Mouse (Mus musculus): ENCODE results near the gene Srp68. TPM values are rescaled to one million over a fixed set of nuclear protein-coding genes. Genes with fewer than 3 reads are reported as not detected.
A peak's percentile ranks its signal among the peaks of the same experiment; 100 is the strongest.

Srp68 gene
- polyA plus RNA-seq, 1 experiment from 2014 or later: 88.4 TPM

GRCm38 (mm10) chr11:116198639-116199531 lies 75.1 kb downstream of the Srp68 start, which contains the start of the genes Ten1 and Acox1:
Gene Ten1, plus strand, starts transcription at chr11:116198855.
Gene Acox1, minus strand, starts transcription at chr11:116199045.
- Histone ChIP-seq H3K4me1 (replicated peaks; ENCODE audit: control insufficient read depth, insufficient read depth, low read length) (peaks cover 17% of the 10 kb centered on the region), H3K4me3 (ENCODE audit: low read depth, low read length) (peak within 1 kb of the TSS; percentile 83), H3K4me2 (peak within 1 kb of the TSS; percentile 91), H3K27me3 (replicated peaks; ENCODE audit: control insufficient read depth, insufficient read depth, low read length) (no peaks in the 10 kb centered on the region), H3K27ac (ENCODE audit: low read depth, low read length) (peak within 1 kb of the TSS; percentile 91), H3K9ac (ENCODE audit: low read depth, low read length) (peak within 1 kb of the TSS; percentile 77), H3K36me3 (ENCODE audit: control insufficient read depth, insufficient read depth, low read length) (peaks cover 3% of the 10 kb centered on the region; the same call in 1 of the 2 replicates), H3K9me3 (ENCODE audit: control insufficient read depth, low read length) (no peaks in the 10 kb centered on the region)
- ATAC-seq (replicated peaks; ENCODE audit: low FRiP score): peak; percentile 96
- under 1% methylated on average over 62 of the region's 62 CpGs for whole genome bisulfite sequencing
- peak; percentile 97 for DNase-seq (ENCODE audit: low spot score)

- Histone ChIP-seq H3K4me2 (peak overlapping the region; percentile 91), H3K27me3 (replicated peaks; ENCODE audit: control insufficient read depth, insufficient read depth, low read length) (no peaks in the 10 kb centered on the region), H3K27ac (ENCODE audit: low read depth, low read length) (peak overlapping the region; percentile 91), H3K4me1 (replicated peaks; ENCODE audit: control insufficient read depth, insufficient read depth, low read length) (peaks cover 17% of the 10 kb centered on the region), H3K9me3 (ENCODE audit: control insufficient read depth, low read length) (no peaks in the 10 kb centered on the region), H3K4me3 (ENCODE audit: low read depth, low read length) (peak overlapping the region; percentile 83), H3K36me3 (ENCODE audit: control insufficient read depth, insufficient read depth, low read length) (peaks cover 3% of the 10 kb centered on the region; the same call in 1 of the 2 replicates), H3K9ac (ENCODE audit: low read depth, low read length) (peak overlapping the region; percentile 77)
- WGBS: 21% methylated on average over 13 of the region's 13 CpGs
- peak; percentile 16; the same call in 1 of the 2 replicates for ATAC-seq (replicated peaks; ENCODE audit: low FRiP score)
- DNase-seq (ENCODE audit: low spot score): no peak
These were observed 75.9 kb downstream of the Srp68 start for GRCm38 (mm10) chr11:116198132-116198531.

- Histone ChIP-seq H3K9ac (ENCODE audit: low read depth, low read length) (no peak overlapping the region), H3K9me3 (ENCODE audit: control insufficient read depth, low read length) (no peaks in the 10 kb centered on the region), H3K4me1 (replicated peaks; ENCODE audit: control insufficient read depth, insufficient read depth, low read length) (peaks cover 17% of the 10 kb centered on the region), H3K36me3 (ENCODE audit: control insufficient read depth, insufficient read depth, low read length) (peaks cover 3% of the 10 kb centered on the region; the same call in 1 of the 2 replicates), H3K4me2 (peak overlapping the region; percentile 91), H3K27ac (ENCODE audit: low read depth, low read length) (no peak overlapping the region), H3K27me3 (replicated peaks; ENCODE audit: control insufficient read depth, insufficient read depth, low read length) (no peaks in the 10 kb centered on the region), H3K4me3 (ENCODE audit: low read depth, low read length) (no peak overlapping the region)
- WGBS: 80% methylated on average over 6 of the region's 6 CpGs
- ATAC-seq (replicated peaks; ENCODE audit: low FRiP score) (no peak), DNase-seq (ENCODE audit: low spot score) (no peak)
These were observed 76.5 kb downstream of the Srp68 start for GRCm38 (mm10) chr11:116197584-116197906.

GRCm38 (mm10) chr11:116196866-116197583 lies 77.0 kb downstream of the Srp68 start:
- no peaks in the 10 kb centered on the region for H3K27me3 ChIP-seq (replicated peaks; ENCODE audit: control insufficient read depth, insufficient read depth, low read length)
- H3K9ac ChIP-seq (ENCODE audit: low read depth, low read length): no peak overlapping the region
- H3K4me3 ChIP-seq (ENCODE audit: low read depth, low read length): no peak overlapping the region
- 96% methylated on average over 18 of the region's 18 CpGs for WGBS
- peak overlapping the region; percentile 91 for H3K4me2 ChIP-seq
- H3K9me3 ChIP-seq (ENCODE audit: control insufficient read depth, low read length): no peaks in the 10 kb centered on the region
- peaks cover 17% of the 10 kb centered on the region for H3K4me1 ChIP-seq (replicated peaks; ENCODE audit: control insufficient read depth, insufficient read depth, low read length)
- peaks cover 3% of the 10 kb centered on the region; the same call in 1 of the 2 replicates for H3K36me3 ChIP-seq (ENCODE audit: control insufficient read depth, insufficient read depth, low read length)
- ATAC-seq (replicated peaks; ENCODE audit: low FRiP score): no peak
- DNase-seq (ENCODE audit: low spot score): no peak
- no peak overlapping the region for H3K27ac ChIP-seq (ENCODE audit: low read depth, low read length)

GRCm38 (mm10) chr11:116196336-116196735 lies 77.7 kb downstream of the Srp68 start:
- H3K27ac ChIP-seq (ENCODE audit: low read depth, low read length): no peak overlapping the region
- H3K4me2 ChIP-seq: no peak overlapping the region
- H3K4me3 ChIP-seq (ENCODE audit: low read depth, low read length): no peak overlapping the region
- peaks cover 3% of the 10 kb centered on the region; the same call in 1 of the 2 replicates for H3K36me3 ChIP-seq (ENCODE audit: control insufficient read depth, insufficient read depth, low read length)
- WGBS: 76% methylated on average over 3 of the region's 3 CpGs
- no peaks in the 10 kb centered on the region for H3K9me3 ChIP-seq (ENCODE audit: control insufficient read depth, low read length)
- no peak for DNase-seq (ENCODE audit: low spot score)
- no peak overlapping the region for H3K9ac ChIP-seq (ENCODE audit: low read depth, low read length)
- H3K27me3 ChIP-seq (replicated peaks; ENCODE audit: control insufficient read depth, insufficient read depth, low read length): no peaks in the 10 kb centered on the region
- ATAC-seq (replicated peaks; ENCODE audit: low FRiP score): no peak
- peaks cover 17% of the 10 kb centered on the region for H3K4me1 ChIP-seq (replicated peaks; ENCODE audit: control insufficient read depth, insufficient read depth, low read length)

GRCm38 (mm10) chr11:116195252-116195651 lies 78.8 kb downstream of the Srp68 start:
- ATAC-seq (replicated peaks; ENCODE audit: low FRiP score) (no peak), DNase-seq (ENCODE audit: low spot score) (no peak)
- Histone ChIP-seq H3K9me3 (ENCODE audit: control insufficient read depth, low read length) (no peaks in the 10 kb centered on the region), H3K27ac (ENCODE audit: low read depth, low read length) (peak overlapping the region; percentile 49), H3K4me3 (ENCODE audit: low read depth, low read length) (0 out of 2 replicates have a peak overlapping the region, but pooled peaks have one; percentile 17), H3K4me2 (peak overlapping the region; percentile 50), H3K27me3 (replicated peaks; ENCODE audit: control insufficient read depth, insufficient read depth, low read length) (no peaks in the 10 kb centered on the region), H3K36me3 (ENCODE audit: control insufficient read depth, insufficient read depth, low read length) (peaks cover 7% of the 10 kb centered on the region), H3K9ac (ENCODE audit: low read depth, low read length) (peak overlapping the region; percentile 31; the same call in 1 of the 2 replicates), H3K4me1 (replicated peaks; ENCODE audit: control insufficient read depth, insufficient read depth, low read length) (peaks cover 17% of the 10 kb centered on the region)
- WGBS: 34% methylated on average over 5 of the region's 5 CpGs

Other genes with a start within 250 kb of the Srp68 start
- 1,141 and 1,182 TPM in 2 replicates for gene H3f3b, start 246.3 kb downstream of the Srp68 start, polyA plus RNA-seq (2014; fragmentation: Nextera tagmentation; extraction: Ambion mirVana)
- 28.9 and 34.1 TPM in 2 replicates for gene Unk, start 243.9 kb downstream of the Srp68 start, polyA plus RNA-seq (2014; fragmentation: Nextera tagmentation; extraction: Ambion mirVana)
- 44.8 and 45.3 TPM in 2 replicates for gene Unc13d, start 196.3 kb downstream of the Srp68 start, polyA plus RNA-seq (2014; fragmentation: Nextera tagmentation; extraction: Ambion mirVana)
- gene Wbp2, start 187.2 kb downstream of the Srp68 start, polyA plus RNA-seq (2014; fragmentation: Nextera tagmentation; extraction: Ambion mirVana): 98.8 and 105 TPM in 2 replicates
- gene Trim47, start 147.0 kb downstream of the Srp68 start, polyA plus RNA-seq (2014; fragmentation: Nextera tagmentation; extraction: Ambion mirVana): 6.3 and 6.6 TPM in 2 replicates
- gene Trim65, start 143.1 kb downstream of the Srp68 start, polyA plus RNA-seq (2014; fragmentation: Nextera tagmentation; extraction: Ambion mirVana): 3.1 and 3.5 TPM in 2 replicates
- gene Mrpl38, start 135.3 kb downstream of the Srp68 start, polyA plus RNA-seq (2014; fragmentation: Nextera tagmentation; extraction: Ambion mirVana): 121 and 126 TPM in 2 replicates
- gene Fbf1, start 106.1 kb downstream of the Srp68 start, polyA plus RNA-seq (2014; fragmentation: Nextera tagmentation; extraction: Ambion mirVana): 20.1 and 23.3 TPM in 2 replicates
- gene Ten1, start 75.4 kb downstream of the Srp68 start, polyA plus RNA-seq (2014; fragmentation: Nextera tagmentation; extraction: Ambion mirVana): 62.3 and 63.8 TPM in 2 replicates
- gene Acox1, start 75.2 kb downstream of the Srp68 start, polyA plus RNA-seq (2014; fragmentation: Nextera tagmentation; extraction: Ambion mirVana): 22.7 and 23.6 TPM in 2 replicates
- gene Evpl, start 36.1 kb downstream of the Srp68 start, polyA plus RNA-seq (2014; fragmentation: Nextera tagmentation; extraction: Ambion mirVana): 0.56 TPM in 2 replicates
- 0.11 TPM in 1 of 2 replicates, not detected in the other for gene Galr2, start 6.7 kb upstream of the Srp68 start, polyA plus RNA-seq (2014; fragmentation: Nextera tagmentation; extraction: Ambion mirVana)
- gene Exoc7, start 33.0 kb upstream of the Srp68 start, polyA plus RNA-seq (2014; fragmentation: Nextera tagmentation; extraction: Ambion mirVana): 47.4 and 51.3 TPM in 2 replicates
- gene Foxj1, start 61.2 kb upstream of the Srp68 start, polyA plus RNA-seq (2014; fragmentation: Nextera tagmentation; extraction: Ambion mirVana): 1.2 and 1.3 TPM in 2 replicates
- gene Rnf157, start 138.8 kb upstream of the Srp68 start, polyA plus RNA-seq (2014; fragmentation: Nextera tagmentation; extraction: Ambion mirVana): 5.0 and 6.8 TPM in 2 replicates
- 78.6 and 80.2 TPM in 2 replicates for gene Ubald2, start 159.9 kb upstream of the Srp68 start, polyA plus RNA-seq (2014; fragmentation: Nextera tagmentation; extraction: Ambion mirVana)
- gene Qrich2, start 192.0 kb upstream of the Srp68 start, polyA plus RNA-seq (2014; fragmentation: Nextera tagmentation; extraction: Ambion mirVana): 0.16 TPM in 1 of 2 replicates, not detected in the other
- gene Prpsap1, start 220.0 kb upstream of the Srp68 start, polyA plus RNA-seq (2014; fragmentation: Nextera tagmentation; extraction: Ambion mirVana): 133 and 135 TPM in 2 replicates